Mouse (Mus musculus) monocyte, adult 2 months (primary cell): ENCODE measurements around the gene Kcna1.

Experiments used
- DNase-seq, 2 experiments: peaks; one replicate each; pipeline ENCODE4 v3.0.0; 2022; ENCODE audit warnings: low spot score in 2 of 2, low read depth in 1 of 2

Kcna1 gene

DNA sequence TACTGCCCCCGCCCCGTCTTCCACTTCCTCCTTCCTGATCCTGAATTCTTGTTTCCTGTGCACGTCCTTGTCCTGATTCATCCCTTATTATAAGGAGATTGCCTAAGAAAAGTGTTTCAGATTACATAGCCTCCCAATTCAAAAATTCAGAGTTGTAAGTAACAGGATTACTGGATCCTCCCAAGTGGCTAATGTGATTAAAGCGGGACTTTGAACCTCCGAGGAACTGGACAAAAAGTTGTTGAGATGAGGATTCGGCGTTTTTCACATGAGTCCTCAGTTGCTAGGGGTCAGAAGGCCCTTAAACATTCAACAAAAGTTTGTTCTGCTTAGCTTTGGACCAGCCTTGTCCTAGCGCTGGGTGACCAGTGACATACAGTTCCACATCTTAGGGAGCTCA is at the start of gene Kcna1:
TSS of gene Kcna1 (minus strand) at position 4 of the 400 bp plus-strand sequence.
- DNase-seq = no peak

DNA sequence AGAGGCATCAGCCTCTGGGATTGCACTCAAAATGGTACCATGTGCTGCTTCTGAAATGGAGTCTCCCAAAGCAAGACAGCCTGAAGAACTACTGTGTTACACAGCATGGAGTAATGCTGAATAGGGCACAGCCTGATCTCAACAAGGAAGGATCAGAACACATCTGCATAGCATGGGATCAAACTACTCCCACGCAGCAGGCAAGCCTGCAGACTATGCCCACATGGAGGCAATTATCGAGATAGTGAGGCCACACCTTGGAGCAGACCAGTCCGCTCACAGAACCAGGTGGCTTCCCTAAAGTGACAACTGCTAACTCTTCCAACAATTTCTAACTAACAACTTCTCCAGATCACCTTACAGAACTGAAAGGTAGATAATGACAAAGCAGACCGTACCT is 40.9 kb upstream of the Kcna1 start:
- DNase-seq = no peak

DNA sequence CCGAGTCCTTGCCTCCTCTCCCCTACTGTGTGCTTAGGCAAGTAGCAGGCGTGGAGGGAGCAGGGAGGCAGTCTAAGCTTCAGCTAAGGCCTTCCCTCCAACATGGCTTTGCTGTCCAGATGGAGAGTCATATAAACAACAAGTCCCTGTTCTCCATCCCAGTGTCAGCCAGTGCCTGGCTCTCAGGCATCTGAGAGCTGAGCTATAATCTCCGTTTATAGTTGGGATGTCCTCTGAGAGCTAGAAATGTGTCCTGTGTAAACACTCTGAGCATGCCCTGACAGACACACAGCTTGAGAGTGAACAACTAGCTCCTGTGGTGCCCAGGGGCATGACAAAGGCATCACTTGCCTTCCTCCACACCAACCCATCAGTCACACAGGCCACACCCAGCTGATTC is 39.0 kb upstream of the Kcna1 start:
- DNase-seq = no peak

DNA sequence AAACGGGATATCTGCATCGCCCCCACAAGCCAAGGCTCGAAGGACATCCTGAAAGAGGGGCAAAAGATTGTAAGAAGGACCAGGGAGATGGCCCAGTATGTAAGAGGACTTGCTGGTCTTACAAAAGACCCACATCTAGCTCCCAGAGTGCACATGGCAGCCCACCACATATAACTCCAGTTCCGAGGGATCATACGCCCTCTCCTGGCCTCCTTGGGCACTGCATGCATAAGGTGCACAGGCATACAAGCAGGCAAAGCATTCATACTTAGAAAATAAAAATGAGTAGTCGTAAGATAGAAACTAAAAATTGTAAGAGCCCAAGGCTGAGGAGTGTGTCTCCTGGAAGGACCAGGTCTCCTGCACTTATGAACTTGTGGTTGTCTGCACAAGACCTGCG is 32.8 kb upstream of the Kcna1 start:
- no peak for DNase-seq

DNA sequence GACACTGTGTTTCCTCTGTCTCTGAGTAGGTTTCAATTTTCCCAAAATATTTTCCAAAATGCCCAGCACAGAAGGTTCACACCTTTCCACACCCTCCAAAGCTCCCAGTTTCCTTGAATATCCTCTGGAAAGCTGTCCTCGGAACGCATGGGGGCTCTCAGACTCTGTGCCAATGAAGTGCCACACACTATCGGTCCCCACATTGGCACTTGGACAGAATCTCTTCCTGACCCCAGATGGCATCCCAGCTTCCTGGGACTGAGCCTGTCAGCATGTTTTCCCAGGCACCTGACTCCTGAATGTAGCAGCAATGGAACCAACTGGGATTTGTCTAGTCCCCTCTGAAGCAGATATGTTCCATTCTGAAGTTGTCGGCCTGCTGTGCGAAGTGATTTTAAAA is 20.8 kb upstream of the Kcna1 start:
- DNase-seq = no peak

DNA sequence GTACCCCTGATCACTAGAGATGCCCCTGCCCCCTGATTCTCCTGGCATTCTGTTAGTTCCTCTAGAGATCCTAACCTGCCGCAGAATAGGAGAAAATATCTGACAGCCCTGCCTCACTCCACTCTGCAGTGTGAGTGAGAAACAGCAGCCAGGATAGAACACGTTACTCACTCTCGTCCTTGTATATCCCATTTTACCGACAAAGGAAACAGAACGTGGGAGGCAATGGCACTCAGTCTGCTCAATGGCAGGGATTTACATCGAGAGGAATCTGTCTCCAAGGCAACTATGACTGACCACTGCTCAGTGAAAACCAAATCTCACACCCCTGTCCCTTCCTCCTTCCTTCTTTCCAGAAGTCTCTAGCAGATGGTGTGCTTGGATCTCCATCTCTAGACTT is 19.9 kb upstream of the Kcna1 start:
- DNase-seq = no peak

DNA sequence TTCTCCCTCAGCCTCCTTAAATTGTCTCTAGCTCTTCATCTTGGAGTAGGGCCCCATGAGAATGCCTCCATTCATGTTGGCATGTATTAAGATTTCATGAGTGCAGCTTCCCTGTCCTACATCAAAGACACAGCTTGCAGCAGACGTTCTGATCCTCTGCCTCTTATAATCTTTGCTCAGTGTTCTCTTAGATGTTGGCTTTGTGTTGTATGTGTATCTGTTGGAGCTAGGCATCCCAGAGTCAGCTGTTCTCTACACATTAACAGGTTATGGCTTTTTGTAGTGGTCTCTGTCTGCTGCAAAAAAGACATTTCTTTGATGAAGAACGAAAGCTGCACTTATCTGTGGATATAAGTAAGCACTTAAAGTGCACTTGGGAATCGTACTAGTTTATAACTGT is 18.4 kb upstream of the Kcna1 start:
- DNase-seq = no peak

DNA sequence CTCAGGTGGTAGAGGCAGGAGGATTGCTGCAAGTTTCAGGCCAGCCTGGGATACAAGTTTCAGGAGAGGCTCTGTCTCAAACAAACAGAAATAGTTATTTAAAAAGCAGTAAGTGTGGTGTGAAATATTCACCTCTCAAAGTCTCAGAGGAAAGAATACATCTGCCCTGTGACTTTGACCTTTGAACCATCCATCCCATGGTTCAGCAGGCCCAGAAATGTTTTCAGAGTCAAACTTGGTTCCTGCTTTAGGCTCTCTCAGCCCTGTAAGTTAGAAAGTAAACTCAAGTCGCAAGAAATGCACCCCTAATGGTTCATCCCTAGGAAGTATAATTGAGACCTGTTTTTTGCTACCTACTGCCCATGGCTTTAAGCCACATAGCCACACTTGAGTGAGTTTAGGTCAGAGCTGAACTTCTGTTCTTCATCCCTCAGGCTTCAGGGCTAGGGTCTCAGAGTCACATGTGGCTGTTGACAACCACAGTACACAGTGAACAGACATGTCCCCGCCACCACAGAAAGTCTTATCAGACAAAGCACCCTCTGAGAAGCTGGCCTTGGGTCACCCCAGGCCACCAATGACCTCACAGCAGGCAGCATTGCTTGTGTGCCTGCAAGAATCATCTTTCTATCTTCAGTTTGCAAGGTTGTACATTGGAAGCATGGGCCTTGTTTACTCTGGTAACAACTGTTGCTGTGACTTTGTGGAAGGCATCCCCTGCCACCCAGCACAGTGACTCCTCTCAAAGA is 11.6 kb upstream of the Kcna1 start:
- DNase-seq = no peak

DNA sequence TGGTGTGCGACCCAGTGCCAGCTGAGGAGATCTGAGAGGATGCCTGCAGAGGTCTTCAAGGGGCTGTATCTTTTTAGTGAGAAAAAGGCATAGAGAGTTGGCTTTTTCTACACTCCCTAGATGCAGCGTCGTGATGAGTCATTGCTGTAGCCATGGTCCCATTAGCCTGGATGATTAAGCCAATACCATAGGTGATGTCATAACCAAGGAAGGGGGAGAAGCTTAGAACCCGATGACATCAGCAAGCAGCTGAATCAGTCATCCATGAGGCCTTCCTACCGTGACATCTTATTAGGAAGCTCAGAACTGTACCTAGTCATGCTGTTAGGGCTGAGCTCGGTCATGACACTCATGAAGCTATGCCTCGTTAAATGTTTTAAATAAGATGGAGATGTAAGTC is 7.4 kb upstream of the Kcna1 start:
- DNase-seq = no peak

DNA sequence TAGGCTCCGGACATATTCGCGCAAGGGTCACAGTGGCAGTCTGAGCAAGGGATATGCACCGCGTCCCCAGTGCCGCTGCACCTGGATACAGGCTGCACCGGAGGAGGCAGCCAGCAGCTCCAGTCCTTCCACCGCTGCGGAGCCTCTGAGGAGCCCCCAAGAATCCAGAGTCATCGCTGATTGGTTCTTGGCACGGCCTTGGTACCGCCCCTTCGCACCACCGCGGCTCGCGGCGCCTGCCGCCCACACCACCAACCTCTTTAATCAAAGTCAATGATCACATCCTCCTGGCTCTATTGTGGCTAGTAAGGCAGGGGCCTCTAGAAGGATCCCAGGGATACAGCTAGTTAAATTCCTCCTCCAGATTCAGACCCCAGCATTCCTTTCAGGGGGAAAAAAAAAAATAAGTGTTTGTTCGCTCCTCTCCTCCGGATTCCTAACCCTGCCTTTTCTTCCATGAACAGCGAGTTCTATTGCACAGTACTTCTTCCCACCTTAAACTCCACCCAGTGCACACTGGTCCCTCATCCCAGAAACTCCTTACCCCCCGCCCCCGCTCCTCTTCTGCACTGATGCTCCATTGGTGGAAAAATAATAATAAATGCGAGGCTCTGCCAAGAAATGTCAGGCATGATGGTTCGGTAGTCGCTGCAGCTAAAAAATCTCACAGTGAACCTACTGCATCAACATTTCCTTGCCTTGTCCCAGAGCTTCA is 383 bp downstream of the Kcna1 start:
- DNase-seq = no peak

DNA sequence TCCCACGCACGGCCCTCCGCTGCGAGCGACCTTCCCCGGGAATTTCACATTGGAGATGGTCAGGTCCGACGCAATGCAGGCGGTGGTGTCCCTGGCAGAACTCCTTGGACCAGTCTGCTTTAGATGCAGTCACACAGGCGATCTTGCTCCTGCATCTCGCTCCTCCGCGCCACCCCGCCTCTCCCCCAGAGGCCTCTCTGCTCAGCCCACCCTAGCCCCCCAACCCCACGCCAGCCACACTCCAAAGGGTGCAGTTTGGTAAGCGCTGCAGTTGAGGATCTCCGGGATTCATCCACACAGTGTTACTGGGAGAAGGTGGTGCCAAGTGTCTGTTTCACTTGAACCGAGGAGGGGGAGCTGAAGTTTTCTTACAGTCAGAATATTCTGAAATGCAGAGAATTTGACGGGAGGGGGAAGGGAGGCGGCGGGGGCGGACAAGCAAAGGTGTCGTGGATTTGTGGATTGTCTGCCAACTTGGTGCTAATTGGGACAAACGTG is 1.1 kb downstream of the Kcna1 start:
- no peak for DNase-seq

DNA sequence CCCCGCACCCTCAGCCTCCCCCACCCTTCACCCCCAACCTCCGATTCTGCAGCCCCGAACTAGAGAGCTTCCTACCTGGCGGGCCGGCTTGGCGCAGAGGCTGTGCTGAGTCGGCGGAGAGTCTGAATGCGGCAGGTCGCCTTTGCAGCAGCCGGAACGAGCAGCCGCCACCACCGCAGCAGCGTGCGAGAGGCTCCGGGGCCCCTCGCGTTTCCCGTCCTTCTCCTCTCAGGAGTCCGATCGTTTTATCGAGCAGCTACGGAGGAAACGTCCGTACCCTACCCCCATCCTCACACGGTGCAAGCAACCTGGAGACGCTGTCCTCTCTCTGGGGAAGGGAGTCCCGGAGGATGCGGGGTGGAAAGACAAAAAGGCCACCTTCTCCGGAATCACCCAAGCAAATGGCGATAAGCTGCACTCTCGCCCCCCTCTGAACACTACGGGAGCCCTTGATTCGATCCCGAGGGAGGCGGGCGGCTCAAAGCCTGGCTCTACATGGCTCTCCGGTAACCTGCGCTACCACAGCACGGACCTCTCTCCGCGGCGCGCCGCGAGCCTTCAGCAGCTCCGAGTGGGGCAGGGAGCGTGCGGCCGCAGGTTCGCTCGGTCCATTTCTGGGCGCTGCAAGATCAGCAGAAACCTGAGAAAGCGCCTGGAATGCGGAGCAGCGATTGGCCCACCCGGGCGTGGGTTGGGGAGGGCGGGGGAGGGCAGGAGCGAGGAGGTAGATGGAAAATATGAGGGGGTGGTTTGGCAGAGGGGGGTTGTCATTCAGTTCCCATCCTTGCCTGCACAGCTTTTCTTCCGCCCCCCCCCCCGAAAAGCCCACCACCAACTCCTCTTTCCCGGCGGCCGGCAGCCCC is 1.8 kb downstream of the Kcna1 start:
- DNase-seq = no peak

DNA sequence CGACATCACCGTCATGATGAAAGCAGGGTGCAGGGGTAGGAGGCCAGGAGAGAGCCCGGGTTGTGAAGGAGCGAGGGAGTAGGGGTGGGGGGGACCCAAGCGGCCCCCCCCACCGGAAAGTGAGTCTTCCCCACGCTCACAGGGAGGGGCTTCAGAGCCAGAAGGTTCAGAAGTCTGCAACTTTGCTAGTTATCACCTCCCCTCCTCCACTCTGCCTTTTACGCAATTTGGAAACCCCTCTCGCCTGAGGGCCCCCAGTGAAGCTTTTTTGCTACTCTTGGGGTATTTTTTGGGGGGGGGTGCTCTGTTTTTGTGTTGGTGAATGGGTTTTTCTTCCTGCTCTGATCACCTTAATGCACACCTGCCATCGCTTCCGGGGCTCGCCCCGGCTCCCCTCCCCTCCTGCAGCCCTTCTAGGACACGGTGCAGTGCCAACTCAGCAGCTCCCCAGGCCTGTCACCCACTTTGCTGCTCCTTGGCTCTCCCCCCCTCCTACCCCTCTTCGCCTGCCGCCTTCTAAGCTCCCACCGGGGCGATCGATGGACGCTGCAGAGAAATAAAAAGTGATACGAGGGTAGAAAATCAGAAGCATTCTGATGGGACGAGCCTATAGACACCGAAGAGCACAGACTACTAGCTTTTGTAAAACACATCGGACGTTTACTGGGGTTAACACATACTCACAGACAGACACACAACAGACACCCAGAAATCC is 2.7 kb downstream of the Kcna1 start:
- DNase-seq = no peak

DNA sequence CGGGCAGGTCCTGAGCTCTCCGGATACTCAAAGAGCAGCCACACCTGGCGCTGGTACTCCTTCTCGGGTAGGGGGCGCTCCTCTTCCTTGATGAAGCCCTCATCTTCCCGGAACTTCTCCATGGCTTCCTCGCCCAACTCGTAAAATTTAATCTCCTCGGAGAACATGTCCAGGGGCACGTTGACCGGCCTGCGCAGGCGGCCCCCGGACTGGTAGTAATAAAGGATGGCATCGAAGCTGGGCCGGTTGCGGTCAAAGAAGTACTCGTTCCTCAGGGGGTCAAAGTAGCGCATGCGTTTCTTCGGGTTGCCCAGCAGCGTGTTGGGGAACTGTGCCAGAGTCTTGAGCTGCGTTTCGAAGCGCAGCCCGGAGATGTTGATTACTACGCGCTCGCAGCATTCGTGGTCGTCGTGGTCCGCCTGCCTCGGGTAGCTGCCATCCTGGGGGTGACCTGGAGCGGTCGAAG is 3.3 kb downstream of the Kcna1 start:
- DNase-seq = no peak

DNA sequence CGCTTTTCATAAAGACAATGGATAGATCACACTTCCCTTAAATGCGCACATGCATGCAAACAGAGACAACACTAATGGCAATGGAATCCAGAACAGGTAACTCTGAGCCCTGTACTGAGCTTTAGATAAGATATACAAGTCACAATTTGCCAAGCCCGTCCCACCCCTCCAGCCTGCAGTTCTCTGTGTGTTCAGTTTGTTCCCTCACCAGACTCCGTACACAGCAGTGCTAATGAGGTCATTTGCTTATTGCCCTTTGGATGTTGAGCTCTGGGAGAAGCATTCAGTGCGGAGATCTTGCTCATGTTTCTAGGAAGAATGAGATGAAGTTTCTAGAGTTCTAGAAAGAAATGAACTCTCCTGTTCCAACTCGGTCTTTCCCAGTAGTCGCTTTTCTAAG is 17.7 kb downstream of the Kcna1 start:
- DNase-seq = no peak

DNA sequence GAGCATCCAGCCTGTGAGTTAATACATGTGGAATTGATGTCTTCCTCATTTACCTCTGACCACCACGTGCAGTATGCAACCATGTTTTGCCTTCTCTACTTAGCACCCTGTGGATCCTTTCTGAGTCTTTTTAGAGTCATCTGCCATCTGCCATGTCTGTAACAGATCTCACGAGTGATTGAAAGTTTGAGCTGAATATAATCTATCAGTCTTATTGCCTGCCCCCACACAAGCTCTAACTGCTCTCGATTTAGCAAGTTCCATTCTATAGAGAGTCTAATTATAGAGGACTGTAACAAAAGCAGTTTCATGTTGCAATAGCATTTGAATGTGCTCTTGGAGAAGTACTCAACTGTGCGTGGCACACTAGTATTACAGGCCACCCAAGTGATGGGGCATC is 27.7 kb downstream of the Kcna1 start:
- no peak for DNase-seq

DNA sequence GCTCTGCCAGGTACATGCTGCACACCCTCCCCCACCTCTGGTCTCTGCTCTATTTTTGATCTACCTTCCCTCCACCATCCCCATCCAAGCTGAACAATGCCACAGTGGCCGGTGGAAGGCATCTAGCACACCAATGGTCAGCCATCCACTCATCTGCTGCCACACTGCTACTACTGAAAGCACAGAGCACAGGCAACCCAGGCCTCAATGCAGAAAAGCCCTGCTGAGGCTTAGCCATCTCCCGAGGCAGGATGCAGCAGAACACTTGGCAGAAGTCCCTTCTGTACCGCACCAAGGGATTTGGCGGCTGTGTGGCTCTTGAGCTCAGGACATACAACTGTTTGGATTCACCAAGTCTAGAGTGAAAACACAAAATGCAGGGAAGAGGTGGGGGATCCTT is 35.4 kb downstream of the Kcna1 start:
- no peak for DNase-seq

DNA sequence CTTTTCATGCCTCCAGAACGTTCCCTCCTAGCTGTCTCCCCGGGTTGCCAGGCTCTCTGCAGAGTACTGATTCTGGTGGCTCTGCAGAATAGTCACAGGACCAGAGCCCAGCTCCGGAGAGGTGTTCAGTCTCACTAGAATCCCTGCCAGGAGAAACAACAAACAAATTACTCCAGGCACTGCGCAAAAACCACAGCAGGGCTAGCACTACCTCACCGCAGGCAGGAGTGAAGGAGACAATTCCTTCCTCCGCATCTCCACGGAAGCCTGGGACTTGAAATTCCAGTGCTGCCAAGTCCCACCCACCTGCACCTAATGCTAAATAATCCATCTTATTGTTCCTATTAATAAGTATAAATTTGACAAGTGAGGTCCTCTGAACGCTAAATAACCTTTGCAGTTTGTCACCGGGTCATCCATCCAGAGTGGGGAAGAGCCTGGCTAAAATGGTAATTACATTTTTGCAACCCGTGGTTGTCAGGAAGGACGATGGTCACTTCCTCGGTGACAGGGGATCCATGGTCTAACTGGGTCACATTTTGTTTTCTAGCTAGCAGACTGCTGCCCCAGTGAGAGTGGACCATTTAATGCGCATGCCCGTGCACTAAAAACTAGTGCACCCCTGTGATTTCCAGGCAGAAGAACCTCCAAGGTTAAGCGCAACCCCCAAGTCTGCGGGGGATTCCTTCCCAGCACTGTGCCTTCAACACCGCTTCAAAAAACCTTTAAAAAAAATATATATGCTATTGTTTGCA is 36.8 kb downstream of the Kcna1 start:
- DNase-seq = no peak

DNA sequence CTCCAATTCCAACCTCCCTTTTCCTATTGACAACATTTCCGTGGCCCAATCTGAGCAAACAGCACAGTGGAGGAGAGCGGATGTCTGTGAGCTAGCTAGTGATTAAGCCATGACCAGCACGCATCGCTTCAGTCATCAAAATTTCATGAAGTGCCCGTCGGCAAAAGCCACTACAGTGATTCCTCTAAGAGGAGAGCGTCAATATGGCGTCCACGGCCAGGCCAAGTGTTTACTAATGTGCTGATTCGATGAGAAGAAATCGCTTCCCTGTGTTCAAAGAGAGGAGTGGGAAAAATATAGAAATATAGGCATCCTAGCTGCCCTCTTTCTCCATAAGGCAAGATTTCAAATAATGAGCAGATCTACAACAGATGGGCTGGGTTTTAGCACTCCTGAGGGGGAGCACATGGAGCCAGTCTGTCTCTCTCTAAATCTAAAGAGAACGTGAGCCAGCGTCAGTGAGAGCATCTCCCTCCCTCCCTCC is 44.3 kb downstream of the Kcna1 start:
- DNase-seq = no peak
